14 mouse cellular contexts compared by ENCODE assay signal in the genomic region with DNA sequence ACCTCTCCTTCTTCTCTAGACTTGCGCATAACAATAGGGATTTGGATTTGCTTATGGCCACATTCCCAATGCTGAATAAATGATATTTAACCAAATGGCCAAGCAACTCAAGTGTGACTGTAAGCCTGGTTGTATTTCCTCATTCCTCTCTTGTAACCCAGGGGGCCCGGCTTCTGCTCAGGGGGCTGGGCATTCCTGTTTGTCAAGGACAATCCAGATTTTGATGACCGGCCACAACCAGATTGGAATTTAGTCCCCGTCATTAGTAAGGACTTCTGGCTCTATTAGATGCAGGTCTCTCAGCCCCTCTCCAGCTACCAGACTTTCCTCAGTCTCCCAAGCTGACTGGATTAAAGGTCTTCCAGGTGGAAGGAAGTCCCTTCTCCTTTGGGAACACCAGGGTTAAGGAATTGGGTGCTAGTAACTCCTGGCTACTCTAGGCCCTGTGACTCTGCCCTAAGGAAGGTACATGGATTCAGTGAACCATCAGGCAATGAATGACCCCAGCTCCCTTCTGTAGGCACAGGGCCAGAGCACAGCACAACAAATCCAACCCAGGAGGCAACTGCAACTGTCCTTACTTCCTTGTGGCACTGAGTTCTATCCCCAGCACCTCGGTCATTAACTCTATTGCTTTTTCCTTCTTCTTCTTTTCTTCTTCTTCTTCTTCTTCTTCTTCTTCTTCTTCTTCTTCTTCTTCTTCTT.
"Had no signal": no experiment of that assay in that cellular context is flagged by ENCODE, and none has a peak within 500 bp of the region (broad histone marks: within the 10 kb centered on the region; RNA-seq: fewer than 3 reads in every experiment).

No protein-coding gene starts in this region.

- H3K9ac ChIP-seq: liver, embryonic 15.5 days; lung, embryonic 14.5 days; midbrain, embryonic 15.5 days; neural tube, embryonic 13.5 days had no signal

- H3K9me3 ChIP-seq: limb, embryonic 10.5 days; liver, embryonic 15.5 days; midbrain, embryonic 15.5 days; neural tube, embryonic 13.5 days had no signal

- DNase-seq: lung, embryonic 14.5 days; lung, postnatal 14 days; right cerebral cortex, postnatal 25 days; thymus, postnatal 36 days had no signal

- H3K4me2 ChIP-seq: liver, embryonic 11.5 days; liver, embryonic 15.5 days; lung, embryonic 14.5 days; midbrain, embryonic 11.5 days; midbrain, embryonic 15.5 days; neural tube, embryonic 13.5 days had no signal

- H3K4me3 ChIP-seq: left cerebral cortex, adult 2 months; limb, embryonic 10.5 days; liver, embryonic 15.5 days; megakaryocyte, embryonic 14.5 days; midbrain, embryonic 15.5 days; neural tube, embryonic 13.5 days had no signal

- H3K36me3 ChIP-seq: limb, embryonic 10.5 days; liver, embryonic 15.5 days; midbrain, embryonic 15.5 days; neural tube, embryonic 13.5 days had no signal

- H3K27me3 ChIP-seq: liver, embryonic 15.5 days; midbrain, embryonic 15.5 days; neural tube, embryonic 13.5 days had no signal

- ATAC-seq: intestine, postnatal 0 days; midbrain, embryonic 15.5 days had no signal

- H3K27ac ChIP-seq: left cerebral cortex, adult 2 months; limb, embryonic 10.5 days; liver, embryonic 15.5 days; macrophage; midbrain, embryonic 15.5 days; neural tube, embryonic 13.5 days had no signal
